In genomic region chr16:43858941-43859476, GRCm38 (mm10) we compare ENCODE assay signal across 21 mouse cellular contexts. TPM values are rescaled to one million over a fixed set of nuclear protein-coding genes. Genes with fewer than 3 reads are reported as not detected.
DNase-seq lines count a peak whose midpoint lies in the region; ATAC-seq and TF ChIP-seq lines count a peak whose summit lies in the region.
"Had no signal": no experiment of that assay in that cellular context is flagged by ENCODE, and none has a peak within 500 bp of the region (broad histone marks: within the 10 kb centered on the region; RNA-seq: fewer than 3 reads in every experiment).

No protein-coding gene starts in this region.

- peaks cover 20% of the 10 kb centered on the region for H3K36me3 ChIP-seq in forebrain, embryonic 13.5 days (ENCODE audit: poor library complexity, severe bottlenecking)
- no peaks in the 10 kb centered on the region; the same call in 1 of the 2 replicates for H3K36me3 ChIP-seq in forebrain, embryonic 11.5 days (ENCODE audit: control insufficient read depth, insufficient read depth, low read length)
- H3K36me3 ChIP-seq in midbrain, postnatal 0 days (ENCODE audit: insufficient read depth, low read length), result peaks cover 15% of the 10 kb centered on the region
- H3K36me3 ChIP-seq in midbrain, embryonic 15.5 days (replicated peaks), result peaks cover 12% of the 10 kb centered on the region; the same call in 1 of the 2 replicates
- peaks cover 18% of the 10 kb centered on the region for H3K36me3 ChIP-seq in forebrain, postnatal 0 days (ENCODE audit: insufficient read depth)

- no peaks in the 10 kb centered on the region for H3K27me3 ChIP-seq in forebrain, embryonic 13.5 days
- no peaks in the 10 kb centered on the region for H3K27me3 ChIP-seq in forebrain, embryonic 11.5 days (ENCODE audit: control insufficient read depth, insufficient read depth, low read length)
- no peaks in the 10 kb centered on the region for H3K27me3 ChIP-seq in midbrain, postnatal 0 days (ENCODE audit: insufficient read depth, low read length)
- H3K27me3 ChIP-seq in midbrain, embryonic 15.5 days (replicated peaks), result no peaks in the 10 kb centered on the region
- H3K27me3 ChIP-seq in forebrain, postnatal 0 days (ENCODE audit: insufficient read depth, low read length), result no peaks in the 10 kb centered on the region
- H3K27me3 ChIP-seq: heart, embryonic 13.5 days; hindbrain, embryonic 13.5 days; intestine, embryonic 15.5 days had no signal

- no peak overlapping the region for H3K9ac ChIP-seq in forebrain, embryonic 13.5 days
- H3K9ac ChIP-seq in forebrain, embryonic 11.5 days (ENCODE audit: low read length), result no peak overlapping the region
- H3K9ac ChIP-seq in midbrain, postnatal 0 days (replicated peaks; ENCODE audit: low read length, poor library complexity, severe bottlenecking), result no peak overlapping the region
- H3K9ac ChIP-seq in midbrain, embryonic 15.5 days, result no peak overlapping the region
- H3K9ac ChIP-seq in forebrain, postnatal 0 days, result no peak overlapping the region
- H3K9ac ChIP-seq: heart, embryonic 13.5 days; hindbrain, embryonic 13.5 days; intestine, embryonic 15.5 days had no signal

- no peak overlapping the region for H3K4me3 ChIP-seq in forebrain, embryonic 13.5 days
- H3K4me3 ChIP-seq in forebrain, embryonic 11.5 days (ENCODE audit: low read depth, low read length), result no peak overlapping the region
- H3K4me3 ChIP-seq in midbrain, postnatal 0 days (ENCODE audit: low read depth, low read length), result no peak overlapping the region
- H3K4me3 ChIP-seq in midbrain, embryonic 15.5 days, result no peak overlapping the region
- H3K4me3 ChIP-seq in forebrain, postnatal 0 days (ENCODE audit: low read depth, low read length), result no peak overlapping the region
- H3K4me3 ChIP-seq: heart, adult 2 months; heart, embryonic 10.5 days; heart, embryonic 13.5 days; hindbrain, embryonic 13.5 days; intestine, embryonic 15.5 days had no signal

- H3K9me3 ChIP-seq in forebrain, embryonic 13.5 days (replicated peaks), result no peaks in the 10 kb centered on the region
- no peaks in the 10 kb centered on the region for H3K9me3 ChIP-seq in forebrain, embryonic 11.5 days (ENCODE audit: control insufficient read depth, low read length)
- no peaks in the 10 kb centered on the region for H3K9me3 ChIP-seq in midbrain, postnatal 0 days (ENCODE audit: low read length)
- no peaks in the 10 kb centered on the region for H3K9me3 ChIP-seq in midbrain, embryonic 15.5 days
- no peaks in the 10 kb centered on the region for H3K9me3 ChIP-seq in forebrain, postnatal 0 days (ENCODE audit: low read length)
- H3K9me3 ChIP-seq: heart, embryonic 10.5 days; heart, embryonic 13.5 days; hindbrain, embryonic 13.5 days; intestine, embryonic 15.5 days had no signal

- intact Hi-C loops in heart, postnatal 36 days (cut with DNase I), result no loop called here
- intact Hi-C loops in left cerebral cortex, postnatal 36 days (cut with DNase I), result no loop called here

- no peak for DNase-seq in forebrain, embryonic 11.5 days (ENCODE audit: low spot score)
- peak; percentile 56 for DNase-seq in heart, adult 11 months
- DNase-seq in heart, postnatal 36 days, result no peak
- peak; percentile 36 for DNase-seq in midbrain, postnatal 0 days (ENCODE audit: low spot score)
- peak; percentile 15 for DNase-seq in forebrain, postnatal 0 days
- DNase-seq in left cerebral cortex, postnatal 36 days (ENCODE audit: low spot score in 2 of 2), result no peak
- DNase-seq: adrenal gland, adult 2 months; adrenal gland, postnatal 14 days; cerebellum, adult 11-12 months; cerebellum, adult 9-10 months; gastrocnemius, postnatal 25 days; heart, adult 2 months; heart, postnatal 14 days; kidney, adult 18-20 months had no signal

- no peaks in the 10 kb centered on the region for H3K4me1 ChIP-seq in forebrain, embryonic 13.5 days
- no peaks in the 10 kb centered on the region for H3K4me1 ChIP-seq in forebrain, embryonic 11.5 days (replicated peaks; ENCODE audit: control insufficient read depth, insufficient read depth, low read length)
- H3K4me1 ChIP-seq in midbrain, postnatal 0 days (ENCODE audit: insufficient read depth, low read length), result no peaks in the 10 kb centered on the region
- H3K4me1 ChIP-seq in midbrain, embryonic 15.5 days, result no peaks in the 10 kb centered on the region
- H3K4me1 ChIP-seq in forebrain, postnatal 0 days (ENCODE audit: insufficient read depth), result no peaks in the 10 kb centered on the region
- H3K4me1 ChIP-seq: heart, embryonic 10.5 days; heart, embryonic 13.5 days; hindbrain, embryonic 13.5 days; intestine, embryonic 15.5 days had no signal

- H3K27ac ChIP-seq in forebrain, embryonic 13.5 days, result no peak overlapping the region
- no peak overlapping the region for H3K27ac ChIP-seq in forebrain, embryonic 11.5 days (ENCODE audit: low read depth, low read length)
- no peak overlapping the region for H3K27ac ChIP-seq in midbrain, postnatal 0 days (ENCODE audit: low read depth, low read length)
- H3K27ac ChIP-seq in midbrain, embryonic 15.5 days, result no peak overlapping the region
- no peak overlapping the region for H3K27ac ChIP-seq in forebrain, postnatal 0 days (ENCODE audit: low read depth, low read length)
- H3K27ac ChIP-seq: heart, adult 2 months; heart, embryonic 10.5 days; heart, embryonic 13.5 days; hindbrain, embryonic 13.5 days; intestine, embryonic 15.5 days had no signal

- peak; percentile 61 for ATAC-seq in forebrain, embryonic 13.5 days
- no peak for ATAC-seq in forebrain, embryonic 11.5 days (replicated peaks; ENCODE audit: low FRiP score)
- ATAC-seq in midbrain, postnatal 0 days (ENCODE audit: low FRiP score), result no peak
- no peak for ATAC-seq in midbrain, embryonic 15.5 days (replicated peaks)
- ATAC-seq in forebrain, postnatal 0 days, result 0 out of 2 replicates have a peak, but pooled peaks have one; percentile 40
- ATAC-seq: CD4-positive, CD25-positive, alpha-beta regulatory T cell, adult 4 months; intestine, embryonic 15.5 days had no signal

- H3K4me2 ChIP-seq in forebrain, embryonic 13.5 days, result no peak overlapping the region
- no peak overlapping the region for H3K4me2 ChIP-seq in forebrain, embryonic 11.5 days (ENCODE audit: low read depth, low read length, severe bottlenecking)
- no peak overlapping the region for H3K4me2 ChIP-seq in midbrain, postnatal 0 days (ENCODE audit: low read depth, low read length, poor library complexity, severe bottlenecking)
- no peak overlapping the region for H3K4me2 ChIP-seq in midbrain, embryonic 15.5 days
- no peak overlapping the region for H3K4me2 ChIP-seq in forebrain, postnatal 0 days (ENCODE audit: low read depth)
- H3K4me2 ChIP-seq: heart, embryonic 13.5 days; hindbrain, embryonic 13.5 days; intestine, embryonic 15.5 days had no signal

- 85% methylated on average over 5 of the region's 5 CpGs for WGBS in forebrain, embryonic 13.5 days
- 89% methylated on average over 5 of the region's 5 CpGs for WGBS in forebrain, embryonic 11.5 days
- 93% methylated on average over 5 of the region's 5 CpGs for WGBS in midbrain, postnatal 0 days
- 85% methylated on average over 5 of the region's 5 CpGs for WGBS in midbrain, embryonic 15.5 days
- 67% methylated on average over 5 of the region's 5 CpGs for WGBS in forebrain, postnatal 0 days

- TF ChIP-seq CTCF in midbrain, postnatal 0 days (IDR thresholded peaks at IDR 0.05), result no peak
- no peak for TF ChIP-seq CTCF in forebrain, postnatal 0 days (IDR thresholded peaks at IDR 0.05; ENCODE audit: low read depth)

RNA-seq across cellular contexts. Expression of gene Ccdc191, which starts 30.6 kb away (rescaled TPM):
- polyA plus RNA-seq in forebrain, embryonic 13.5 days (2015; fragmentation: Nextera tagmentation; extraction: Ambion mirVana), result 12.7 and 16.1 TPM in 2 replicates
- 15.9 and 17.8 TPM in 2 replicates for polyA plus RNA-seq in forebrain, embryonic 11.5 days (2014; fragmentation: Nextera tagmentation; extraction: Ambion mirVana)
- total RNA-seq in heart, postnatal 36 days (2021), result 1 to 10 TPM; 2.4 to 3.7 TPM
- total RNA-seq in midbrain, postnatal 0 days (2014; rRNA removed), result 0.93 and 1.2 TPM in 2 replicates
- polyA plus RNA-seq in midbrain, postnatal 0 days (2015; fragmentation: Nextera tagmentation; extraction: Ambion mirVana), result 4.0 and 4.6 TPM in 2 replicates
- 7.7 and 8.0 TPM in 2 replicates for polyA plus RNA-seq in midbrain, embryonic 15.5 days (2015; fragmentation: Nextera tagmentation; extraction: Ambion mirVana)
- total RNA-seq in forebrain, postnatal 0 days (2014; rRNA removed), result 1.6 and 7.9 TPM in 2 replicates
- 3.9 and 6.1 TPM in 2 replicates for polyA plus RNA-seq in forebrain, postnatal 0 days (2015; fragmentation: Nextera tagmentation; extraction: Ambion mirVana)
- total RNA-seq in left cerebral cortex, postnatal 36 days (2021), result 1 to 10 TPM; 4.8 to 5.2 TPM

Comparison
In these comparisons a context has a peak if more than half of its experiments do, and no peak if none do; other contexts are left out.
1. ATAC-seq: peak in forebrain, embryonic 13.5 days (single experiment) and forebrain, postnatal 0 days (single experiment); none in forebrain, embryonic 11.5 days (single experiment), midbrain, postnatal 0 days (single experiment) and midbrain, embryonic 15.5 days (single experiment).
2. DNase-seq: peak in heart, adult 11 months (single experiment), midbrain, postnatal 0 days (single experiment) and forebrain, postnatal 0 days (single experiment); none in forebrain, embryonic 11.5 days (single experiment), heart, postnatal 36 days (0 of 2) and left cerebral cortex, postnatal 36 days (0 of 2).